Mouse (Mus musculus) cortical plate, adult 2 months (tissue): Measurements from ENCODE around the gene Dennd4a.

Experiments
- CTCF ChIP-seq: fragments of 200-500 bp; IDR thresholded peaks from 2 replicates; pipeline ENCODE4 v1.5.1; 2011; ENCODE audit warnings: mild to moderate bottlenecking, control low read depth, low read length; ENCODE audit not compliant: insufficient read depth; ENCODE audit errors: extremely low read depth
- POLR2A ChIP-seq: fragments of 200-500 bp; IDR thresholded peaks from 2 replicates; pipeline ENCODE4 v1.6.1; 2011; ENCODE audit warnings: mild to moderate bottlenecking, low read length, control low read depth; ENCODE audit not compliant: insufficient read depth; ENCODE audit errors: extremely low read depth

GRCm38 (mm10) chr9:64769066-64769695, 42.0 kb upstream of the Dennd4a start:
- TF ChIP-seq POLR2A (no peak), CTCF (peak; percentile 58)
